Mouse (Mus musculus) fat pad, adult 2 months (tissue): ENCODE data around the gene Rhbdd1.

Experiments
- DNase-seq: peaks from one replicate; pipeline ENCODE4 v3.0.0-alpha.2; 2011; ENCODE audit warnings: low read depth, low spot score; ENCODE audit errors: extremely low read depth

The Rhbdd1 gene

GRCm38 (mm10) chr1:82316111-82316745 lies at the start of gene Rhbdd1:
Gene Rhbdd1 (plus strand): TSS chr1:82316452.
- peak; percentile 54 for DNase-seq

GRCm38 (mm10) chr1:82267547-82267946 lies 48.7 kb upstream of the Rhbdd1 start:
- no peak for DNase-seq

- DNase-seq, result no peak
These were observed 44.0 kb upstream of the Rhbdd1 start for GRCm38 (mm10) chr1:82272231-82272630.

GRCm38 (mm10) chr1:82273529-82273928 lies 42.7 kb upstream of the Rhbdd1 start:
- no peak for DNase-seq

- DNase-seq, result no peak
These were observed 41.9 kb upstream of the Rhbdd1 start for GRCm38 (mm10) chr1:82274361-82274760.

- DNase-seq, result no peak
These were observed 36.5 kb upstream of the Rhbdd1 start for GRCm38 (mm10) chr1:82279768-82280167.

- DNase-seq, result no peak
These were observed 34.4 kb upstream of the Rhbdd1 start for GRCm38 (mm10) chr1:82281823-82282222.

- peak; percentile 50 for DNase-seq
These were observed 33.1 kb upstream of the Rhbdd1 start for GRCm38 (mm10) chr1:82282992-82283611.

- no peak for DNase-seq
These were observed 32.4 kb upstream of the Rhbdd1 start for GRCm38 (mm10) chr1:82283901-82284301.

GRCm38 (mm10) chr1:82284403-82284802 lies 31.8 kb upstream of the Rhbdd1 start:
- no peak for DNase-seq

- no peak for DNase-seq
These were observed 30.6 kb upstream of the Rhbdd1 start for GRCm38 (mm10) chr1:82285461-82286189.

- DNase-seq, result no peak
These were observed 29.8 kb upstream of the Rhbdd1 start for GRCm38 (mm10) chr1:82286190-82287051.

GRCm38 (mm10) chr1:82287052-82287775 lies 29.0 kb upstream of the Rhbdd1 start:
- no peak for DNase-seq

- no peak for DNase-seq
These were observed 28.4 kb upstream of the Rhbdd1 start for GRCm38 (mm10) chr1:82287776-82288325.

GRCm38 (mm10) chr1:82288421-82288990 lies 27.7 kb upstream of the Rhbdd1 start:
- no peak for DNase-seq

- no peak for DNase-seq
These were observed 26.9 kb upstream of the Rhbdd1 start for GRCm38 (mm10) chr1:82289116-82289989.

- DNase-seq, result no peak
These were observed 26.1 kb upstream of the Rhbdd1 start for GRCm38 (mm10) chr1:82289990-82290681.

- DNase-seq, result no peak
These were observed 25.5 kb upstream of the Rhbdd1 start for GRCm38 (mm10) chr1:82290723-82291150.
